ENCODE assay signal across 17 mouse cellular contexts in genomic region chr4:28902004-28902704, GRCm38 (mm10).
A peak's percentile ranks its signal among the peaks of the same experiment; 100 is the strongest.
DNase-seq lines count a peak whose midpoint lies in the region; ATAC-seq lines count a peak whose summit lies in the region.
"Had no signal": no experiment of that assay in that cellular context is flagged by ENCODE, and none has a peak within 500 bp of the region (broad histone marks: within the 10 kb centered on the region; RNA-seq: fewer than 3 reads in every experiment).

No protein-coding gene starts in this region.

- H3K27ac ChIP-seq in forebrain, embryonic 13.5 days = peak overlapping the region; percentile 63
- H3K27ac ChIP-seq in neural tube, embryonic 15.5 days (replicated peaks) = no peak overlapping the region
- H3K27ac ChIP-seq: kidney, embryonic 15.5 days; liver, embryonic 13.5 days; neural tube, embryonic 13.5 days; stomach, embryonic 15.5 days had no signal

- H3K36me3 ChIP-seq in forebrain, embryonic 13.5 days (ENCODE audit: poor library complexity, severe bottlenecking) = no peaks in the 10 kb centered on the region
- no peaks in the 10 kb centered on the region for H3K36me3 ChIP-seq in neural tube, embryonic 15.5 days
- H3K36me3 ChIP-seq: heart, embryonic 12.5 days; kidney, embryonic 15.5 days; liver, embryonic 13.5 days; neural tube, embryonic 13.5 days; stomach, embryonic 15.5 days had no signal

- no peak overlapping the region for H3K4me2 ChIP-seq in forebrain, embryonic 13.5 days
- H3K4me2 ChIP-seq in neural tube, embryonic 15.5 days = no peak overlapping the region
- H3K4me2 ChIP-seq: heart, embryonic 12.5 days; kidney, embryonic 15.5 days; liver, embryonic 13.5 days; neural tube, embryonic 13.5 days; stomach, embryonic 15.5 days had no signal

- H3K27me3 ChIP-seq in forebrain, embryonic 13.5 days = no peaks in the 10 kb centered on the region
- no peaks in the 10 kb centered on the region for H3K27me3 ChIP-seq in neural tube, embryonic 15.5 days (replicated peaks)
- H3K27me3 ChIP-seq: heart, embryonic 12.5 days; kidney, embryonic 15.5 days; liver, embryonic 13.5 days; neural tube, embryonic 13.5 days; stomach, embryonic 15.5 days had no signal

- H3K9ac ChIP-seq in forebrain, embryonic 13.5 days = no peak overlapping the region
- no peak overlapping the region for H3K9ac ChIP-seq in neural tube, embryonic 15.5 days (replicated peaks)
- H3K9ac ChIP-seq: heart, embryonic 12.5 days; kidney, embryonic 15.5 days; liver, embryonic 13.5 days; neural tube, embryonic 13.5 days; stomach, embryonic 15.5 days had no signal

- no peaks in the 10 kb centered on the region for H3K9me3 ChIP-seq in forebrain, embryonic 13.5 days (replicated peaks)
- no peaks in the 10 kb centered on the region for H3K9me3 ChIP-seq in neural tube, embryonic 15.5 days (replicated peaks)
- H3K9me3 ChIP-seq: heart, embryonic 12.5 days; kidney, embryonic 15.5 days; liver, embryonic 13.5 days; neural tube, embryonic 13.5 days; stomach, embryonic 15.5 days had no signal

- ATAC-seq in forebrain, embryonic 13.5 days = peak; percentile 89
- ATAC-seq in neural tube, embryonic 15.5 days (ENCODE audit: low FRiP score) = 0 out of 2 replicates have a peak, but pooled peaks have one; percentile 21
- ATAC-seq: intestine, embryonic 16.5 days had no signal

- peaks cover 11% of the 10 kb centered on the region for H3K4me1 ChIP-seq in forebrain, embryonic 13.5 days
- no peaks in the 10 kb centered on the region for H3K4me1 ChIP-seq in neural tube, embryonic 15.5 days
- H3K4me1 ChIP-seq: heart, embryonic 12.5 days; kidney, embryonic 15.5 days; liver, embryonic 13.5 days; stomach, embryonic 15.5 days had no signal

- intact Hi-C loops in left cerebral cortex, postnatal 4 days (cut with DNase I) = no loop called here
- intact Hi-C loops in left cerebral cortex, postnatal 14 days (cut with DNase I) = no loop called here

- H3K4me3 ChIP-seq in forebrain, embryonic 13.5 days = no peak overlapping the region
- H3K4me3 ChIP-seq in neural tube, embryonic 15.5 days (replicated peaks) = no peak overlapping the region
- H3K4me3 ChIP-seq: heart, embryonic 12.5 days; kidney, embryonic 15.5 days; liver, embryonic 13.5 days; neural tube, embryonic 13.5 days; stomach, embryonic 15.5 days had no signal

- 23% methylated on average over 4 of the region's 4 CpGs for WGBS in forebrain, embryonic 13.5 days
- WGBS in neural tube, embryonic 15.5 days = 71% methylated on average over 4 of the region's 4 CpGs

- DNase-seq in cerebellum, postnatal 14 days = peak; percentile 26 to 33
- no peak for DNase-seq in cerebellum, adult 8-10 months
- peak; percentile 53 for DNase-seq in left cerebral cortex, postnatal 4 days
- DNase-seq in left cerebral cortex, postnatal 14 days (ENCODE audit: low spot score in 2 of 2) = no peak
- no peak for DNase-seq in ovary, postnatal 10 days (ENCODE audit: low spot score)
- no peak for DNase-seq in spleen, postnatal 4 days (ENCODE audit: low spot score in 2 of 2)
- DNase-seq: adrenal gland, adult 8-10 months; liver, embryonic 13.5 days; right cerebral cortex, adult 18-20 months; thymus, adult 2 months had no signal

Comparison
In these comparisons a context has a peak if more than half of its experiments do, and no peak if none do; other contexts are left out.
1. DNase-seq: peak in cerebellum, postnatal 14 days (2 of 2) and left cerebral cortex, postnatal 4 days (single experiment); none in cerebellum, adult 8-10 months (single experiment), left cerebral cortex, postnatal 14 days (0 of 2), ovary, postnatal 10 days (single experiment) and spleen, postnatal 4 days (0 of 2).